Mouse (Mus musculus): Measurements from ENCODE around the gene Cotl1.

Gene Cotl1

GRCm38 (mm10) chr8:119817446-119817845, 22.9 kb downstream of the Cotl1 start:
- no peak for DNase-seq (ENCODE audit: low spot score)

GRCm38 (mm10) chr8:119816219-119816618, 24.1 kb downstream of the Cotl1 start:
- DNase-seq (ENCODE audit: low spot score) = no peak

GRCm38 (mm10) chr8:119812650-119813431, 27.5 kb downstream of the Cotl1 start:
- DNase-seq (ENCODE audit: low spot score) = no peak

GRCm38 (mm10) chr8:119811925-119812324, 28.4 kb downstream of the Cotl1 start:
- no peak for DNase-seq (ENCODE audit: low spot score)

GRCm38 (mm10) chr8:119810953-119811499, 29.3 kb downstream of the Cotl1 start:
- no peak for DNase-seq (ENCODE audit: low spot score)

GRCm38 (mm10) chr8:119810127-119810868, 30.0 kb downstream of the Cotl1 start:
- DNase-seq (ENCODE audit: low spot score) = no peak

GRCm38 (mm10) chr8:119809620-119810019, 30.7 kb downstream of the Cotl1 start:
- no peak for DNase-seq (ENCODE audit: low spot score)

- DNase-seq (ENCODE audit: low spot score) = no peak
Measured at GRCm38 (mm10) chr8:119807687-119808086, 32.7 kb downstream of the Cotl1 start.

GRCm38 (mm10) chr8:119806422-119807263, 33.7 kb downstream of the Cotl1 start:
- DNase-seq (ENCODE audit: low spot score) = no peak

- no peak for DNase-seq (ENCODE audit: low spot score)
Measured at GRCm38 (mm10) chr8:119805275-119805674, 35.1 kb downstream of the Cotl1 start.

GRCm38 (mm10) chr8:119802592-119802991, 37.8 kb downstream of the Cotl1 start:
- no peak for DNase-seq (ENCODE audit: low spot score)

- DNase-seq (ENCODE audit: low spot score) = no peak
Measured at GRCm38 (mm10) chr8:119801168-119801567, 39.2 kb downstream of the Cotl1 start.

GRCm38 (mm10) chr8:119798965-119799264, 41.4 kb downstream of the Cotl1 start:
- DNase-seq (ENCODE audit: low spot score) = no peak

GRCm38 (mm10) chr8:119798170-119798964, 42.0 kb downstream of the Cotl1 start:
- DNase-seq (ENCODE audit: low spot score) = peak; percentile 43

GRCm38 (mm10) chr8:119795651-119796050, 44.7 kb downstream of the Cotl1 start:
- DNase-seq (ENCODE audit: low spot score) = no peak

GRCm38 (mm10) chr8:119794689-119795088, 45.7 kb downstream of the Cotl1 start:
- no peak for DNase-seq (ENCODE audit: low spot score)

GRCm38 (mm10) chr8:119791804-119792704, 48.3 kb downstream of the Cotl1 start:
- DNase-seq (ENCODE audit: low spot score) = no peak

GRCm38 (mm10) chr8:119789581-119789980, 50.8 kb downstream of the Cotl1 start:
- DNase-seq (ENCODE audit: low spot score) = no peak

GRCm38 (mm10) chr8:119788607-119789381, 51.5 kb downstream of the Cotl1 start:
- DNase-seq (ENCODE audit: low spot score) = no peak

- DNase-seq (ENCODE audit: low spot score) = no peak
Measured at GRCm38 (mm10) chr8:119787341-119787740, 53.0 kb downstream of the Cotl1 start.
